ENCODE assay signal across 8 mouse cellular contexts in the genomic region with DNA sequence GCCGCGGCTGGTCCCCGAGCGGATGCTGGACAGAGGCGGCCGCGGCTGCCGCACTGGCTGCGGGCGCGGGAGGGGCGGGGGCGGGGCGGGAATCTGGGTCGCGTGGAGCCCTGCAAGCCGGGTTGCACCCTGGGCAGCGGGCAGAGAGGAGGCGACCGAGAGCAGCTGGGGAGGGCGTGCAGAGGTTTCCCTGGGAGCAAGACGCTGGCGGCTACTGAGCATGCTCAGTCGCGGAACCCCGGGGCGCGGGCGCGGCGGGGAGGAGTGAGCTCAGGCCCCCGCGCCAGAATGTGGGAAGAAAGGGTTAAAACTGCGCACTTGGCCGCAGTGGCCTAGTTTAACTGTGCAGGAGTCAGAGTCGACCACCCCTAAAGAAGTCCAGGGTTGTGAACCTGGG. TPM values are rescaled to one million over a fixed set of nuclear protein-coding genes. Genes with fewer than 3 reads are reported as not detected.
DNase-seq lines count a peak whose midpoint lies in the region; ATAC-seq lines count a peak whose summit lies in the region.

A gene (minus strand): TSS at position 180 of the 397 bp plus-strand sequence.

- no peaks in the 10 kb centered on the region for H3K9me3 ChIP-seq in heart, embryonic 11.5 days (replicated peaks; ENCODE audit: control insufficient read depth, low read length)
- no peaks in the 10 kb centered on the region for H3K9me3 ChIP-seq in forebrain, embryonic 12.5 days
- H3K9me3 ChIP-seq in intestine, embryonic 16.5 days (ENCODE audit: control insufficient read depth, low read length): no peaks in the 10 kb centered on the region
- H3K9me3 ChIP-seq in limb, embryonic 10.5 days (replicated peaks): no peaks in the 10 kb centered on the region

- 0 out of 2 replicates have a peak within 1 kb of the TSS, but pooled peaks have one; percentile 22 for H3K9ac ChIP-seq in heart, embryonic 11.5 days (ENCODE audit: low read depth, low read length)
- H3K9ac ChIP-seq in forebrain, embryonic 12.5 days: peak within 1 kb of the TSS; percentile 73
- peak within 1 kb of the TSS; percentile 48; the same call in 1 of the 2 replicates for H3K9ac ChIP-seq in intestine, embryonic 16.5 days (ENCODE audit: low read depth, low read length)

- 0 out of 2 replicates have a peak, but pooled peaks have one; percentile 22 for ATAC-seq in heart, embryonic 11.5 days (replicated peaks; ENCODE audit: insufficient number of reproducible peaks, low FRiP score, low TSS enrichment)
- ATAC-seq in forebrain, embryonic 12.5 days (ENCODE audit: low FRiP score): peak; percentile 91
- peak; percentile 83 for ATAC-seq in intestine, embryonic 16.5 days
- no peak for ATAC-seq in CD4-positive, CD25-positive, alpha-beta regulatory T cell, adult 4 months

- WGBS in heart, embryonic 11.5 days (ENCODE audit: insufficient replicate concordance): under 1% methylated on average over 35 of the region's 36 CpGs
- under 1% methylated on average over 36 of the region's 36 CpGs for WGBS in forebrain, embryonic 12.5 days
- WGBS in intestine, embryonic 16.5 days: under 1% methylated on average over 36 of the region's 36 CpGs
- under 1% methylated on average over 36 of the region's 36 CpGs for WGBS in limb, embryonic 10.5 days

- intact Hi-C loops in heart, postnatal 36 days (cut with DNase I): no loop called here

- H3K36me3 ChIP-seq in heart, embryonic 11.5 days (ENCODE audit: control insufficient read depth, insufficient read depth, low read length): no peaks in the 10 kb centered on the region
- H3K36me3 ChIP-seq in forebrain, embryonic 12.5 days (replicated peaks): no peaks in the 10 kb centered on the region
- H3K36me3 ChIP-seq in intestine, embryonic 16.5 days (ENCODE audit: control insufficient read depth, insufficient read depth, low read length): no peaks in the 10 kb centered on the region
- H3K36me3 ChIP-seq in limb, embryonic 10.5 days: no peaks in the 10 kb centered on the region

- H3K4me1 ChIP-seq in heart, embryonic 11.5 days (ENCODE audit: control insufficient read depth, insufficient read depth, low read length): peaks cover 6% of the 10 kb centered on the region; the same call in 1 of the 2 replicates
- H3K4me1 ChIP-seq in forebrain, embryonic 12.5 days: peaks cover 11% of the 10 kb centered on the region; the same call in 1 of the 2 replicates
- 0 out of 2 replicates have a peak, but pooled peaks cover 6% of the 10 kb centered on the region for H3K4me1 ChIP-seq in intestine, embryonic 16.5 days (ENCODE audit: control insufficient read depth, insufficient read depth, low read length)
- H3K4me1 ChIP-seq in limb, embryonic 10.5 days: peaks cover 26% of the 10 kb centered on the region

- no peak within 1 kb of the TSS for H3K27ac ChIP-seq in heart, embryonic 11.5 days (ENCODE audit: low read depth, low read length)
- H3K27ac ChIP-seq in forebrain, embryonic 12.5 days: peak within 1 kb of the TSS; percentile 50; the same call in 1 of the 2 replicates
- H3K27ac ChIP-seq in intestine, embryonic 16.5 days (ENCODE audit: low read length): no peak within 1 kb of the TSS
- H3K27ac ChIP-seq in limb, embryonic 10.5 days: peak within 1 kb of the TSS; percentile 72

- H3K4me2 ChIP-seq in heart, embryonic 11.5 days: peak within 1 kb of the TSS; percentile 83
- H3K4me2 ChIP-seq in forebrain, embryonic 12.5 days: peak within 1 kb of the TSS; percentile 91
- peak within 1 kb of the TSS; percentile 92 for H3K4me2 ChIP-seq in intestine, embryonic 16.5 days (ENCODE audit: low read depth, low read length)

- H3K27me3 ChIP-seq in heart, embryonic 11.5 days (ENCODE audit: control insufficient read depth, insufficient read depth, low read length): peaks cover 32% of the 10 kb centered on the region
- peaks cover 29% of the 10 kb centered on the region for H3K27me3 ChIP-seq in forebrain, embryonic 12.5 days
- peaks cover 19% of the 10 kb centered on the region for H3K27me3 ChIP-seq in intestine, embryonic 16.5 days (replicated peaks; ENCODE audit: control insufficient read depth, insufficient read depth, low read length)
- peaks cover 46% of the 10 kb centered on the region for H3K27me3 ChIP-seq in limb, embryonic 10.5 days (ENCODE audit: low read depth, poor library complexity, severe bottlenecking)

- peak within 1 kb of the TSS; percentile 51 for H3K4me3 ChIP-seq in heart, embryonic 11.5 days (ENCODE audit: low read depth, low read length)
- peak within 1 kb of the TSS; percentile 68 for H3K4me3 ChIP-seq in forebrain, embryonic 12.5 days (replicated peaks)
- H3K4me3 ChIP-seq in intestine, embryonic 16.5 days (ENCODE audit: low read length): peak within 1 kb of the TSS; percentile 54
- H3K4me3 ChIP-seq in limb, embryonic 10.5 days: peak within 1 kb of the TSS; percentile 75

- no peak for DNase-seq in heart, postnatal 36 days
- DNase-seq in brain, embryonic 18.5 days (ENCODE audit: low read depth, low spot score): peak; percentile 32
- DNase-seq in limb, embryonic 10.5 days (ENCODE audit: low spot score): peak; percentile 73
- peak; percentile 72 for DNase-seq in neural tube, embryonic 10.5 days (ENCODE audit: extremely low spot score, low spot score)

RNA-seq across cellular contexts. Expression of the gene that starts here (rescaled TPM):
- not detected in 2 replicates for polyA plus RNA-seq in heart, embryonic 11.5 days (2014; fragmentation: Nextera tagmentation; extraction: Ambion mirVana)
- total RNA-seq in heart, postnatal 36 days (2021): under 1 TPM; 0.11 to 0.19 TPM
- polyA plus RNA-seq in forebrain, embryonic 12.5 days (2016; fragmentation: Nextera tagmentation; extraction: Ambion mirVana): 4.6 and 5.9 TPM in 2 replicates
- 0.37 and 0.56 TPM in 2 replicates for polyA plus RNA-seq in intestine, embryonic 16.5 days (2015; fragmentation: Nextera tagmentation; extraction: Ambion mirVana)
- polyA plus RNA-seq in limb, embryonic 10.5 days (2016; fragmentation: Nextera tagmentation; extraction: Ambion mirVana): 0.14 and 0.73 TPM in 2 replicates
- not detected for polyA plus RNA-seq in CD4-positive, CD25-positive, alpha-beta regulatory T cell, adult 4 months (2017; shearing (Covaris generic))

Comparison
In these comparisons a context has a peak if more than half of its experiments do, and no peak if none do; other contexts are left out.
1. Peak in ATAC-seq, H3K4me3 ChIP-seq, H3K9ac ChIP-seq and H3K4me2 ChIP-seq in heart, embryonic 11.5 days; RNA of the gene not detected or under 1 TPM.
2. Peak in ATAC-seq, H3K4me3 ChIP-seq, H3K9ac ChIP-seq and H3K4me2 ChIP-seq in intestine, embryonic 16.5 days; RNA of the gene not detected or under 1 TPM.
3. Peak in DNase-seq, H3K4me3 ChIP-seq and H3K27ac ChIP-seq in limb, embryonic 10.5 days; RNA of the gene not detected or under 1 TPM.
4. H3K9ac ChIP-seq: peak in every context shown above with its lines; median percentile 73 in forebrain, embryonic 12.5 days; 48 in intestine, embryonic 16.5 days; 22 in heart, embryonic 11.5 days.
5. DNase-seq: peak in brain, embryonic 18.5 days (single experiment) and neural tube, embryonic 10.5 days (single experiment); none in heart, postnatal 36 days (0 of 2).
6. Peak in every context shown above with its lines, with median percentiles within 50 percentile points of each other: H3K4me2 ChIP-seq and H3K4me3 ChIP-seq.